Mouse (Mus musculus): ENCODE data around the gene Foxo3.

Gene Foxo3

GRCm38 (mm10) chr10:42249965-42250364 lies 26.6 kb downstream of the Foxo3 start:
- DNase-seq (ENCODE audit: low spot score in 2 of 2), result no peak

- no peak for DNase-seq (ENCODE audit: low spot score in 2 of 2)
These were observed 27.9 kb downstream of the Foxo3 start for GRCm38 (mm10) chr10:42248644-42249043.

DNA sequence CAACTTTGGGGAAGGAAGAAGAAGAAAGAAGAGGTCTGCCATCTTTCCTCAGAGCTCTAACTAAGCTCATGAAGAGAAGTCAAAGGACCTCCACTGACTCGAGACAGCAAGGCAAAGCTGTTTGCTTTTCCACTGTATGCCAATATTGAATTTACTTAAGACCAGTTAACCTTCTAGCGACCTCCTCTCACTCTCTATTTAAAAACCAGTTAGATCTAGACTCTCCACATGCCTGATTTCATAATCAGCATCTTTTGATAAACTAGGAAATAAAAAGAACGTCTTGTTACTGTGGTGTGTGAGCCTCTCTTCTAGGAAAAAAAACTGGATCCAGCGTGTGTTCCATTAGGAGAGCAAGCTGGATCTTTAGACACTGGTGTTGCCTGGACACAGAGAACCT lies 28.4 kb downstream of the Foxo3 start:
- no peak for DNase-seq (ENCODE audit: low spot score in 2 of 2)

DNA sequence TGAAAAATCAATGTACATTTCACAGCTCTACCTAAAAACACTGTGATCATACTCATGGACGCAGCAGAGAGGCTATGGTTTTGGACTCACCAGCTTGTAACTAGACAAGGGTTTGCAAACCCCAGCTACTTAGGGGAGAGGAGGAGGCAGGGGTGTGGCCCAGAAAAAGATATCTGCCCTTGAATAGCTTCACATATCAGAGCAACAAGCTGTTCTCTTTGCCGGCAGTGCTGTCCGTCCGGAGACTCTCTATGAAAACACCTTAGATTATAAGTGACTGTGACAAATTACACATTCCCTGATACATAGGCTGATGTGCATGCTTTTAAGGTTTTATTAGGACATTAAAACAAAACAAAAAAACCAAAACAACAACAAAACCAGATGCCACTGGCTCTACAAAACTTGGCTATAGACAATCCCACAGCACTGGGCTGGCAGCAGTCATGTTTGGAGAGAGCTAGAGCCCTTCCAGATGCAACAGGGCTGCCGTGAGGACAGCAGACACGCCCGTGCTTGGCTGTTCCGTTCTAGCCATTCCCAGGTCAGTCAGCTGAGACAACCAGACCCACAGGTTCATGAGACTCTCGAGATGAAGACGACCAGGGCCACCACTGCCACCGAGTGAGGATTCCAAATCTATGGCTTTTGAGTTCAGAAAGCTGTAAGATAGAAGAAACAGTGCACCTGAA lies 29.3 kb downstream of the Foxo3 start:
- DNase-seq (ENCODE audit: low spot score in 2 of 2), result no peak

DNA sequence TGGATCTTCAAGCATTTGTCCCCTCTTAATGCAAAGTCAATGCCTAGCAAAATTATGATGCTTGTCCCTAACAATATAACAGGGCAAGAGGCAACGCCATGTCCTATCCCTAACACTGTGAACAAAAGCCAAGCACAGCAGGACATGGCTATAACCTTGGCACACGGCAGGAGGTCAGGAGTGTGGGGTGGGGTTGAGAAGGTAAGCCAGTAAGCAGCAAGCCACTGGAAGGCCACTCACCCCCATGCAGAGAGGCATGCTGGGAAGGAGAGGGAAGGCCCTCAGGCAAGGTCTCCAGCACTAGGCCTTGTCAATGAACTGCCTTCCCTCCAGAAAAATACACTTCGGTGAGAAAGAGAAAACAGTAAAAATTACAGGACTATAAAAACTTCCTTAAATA lies 30.1 kb downstream of the Foxo3 start:
- DNase-seq (ENCODE audit: low spot score in 2 of 2), result no peak

- DNase-seq (ENCODE audit: low spot score in 2 of 2), result no peak
These were observed 30.9 kb downstream of the Foxo3 start for GRCm38 (mm10) chr10:42245636-42246035.

GRCm38 (mm10) chr10:42245256-42245601 lies 31.3 kb downstream of the Foxo3 start:
- no peak for DNase-seq (ENCODE audit: low spot score in 2 of 2)

GRCm38 (mm10) chr10:42244420-42245255 lies 31.9 kb downstream of the Foxo3 start:
- DNase-seq (ENCODE audit: low spot score in 2 of 2), result no peak

DNA sequence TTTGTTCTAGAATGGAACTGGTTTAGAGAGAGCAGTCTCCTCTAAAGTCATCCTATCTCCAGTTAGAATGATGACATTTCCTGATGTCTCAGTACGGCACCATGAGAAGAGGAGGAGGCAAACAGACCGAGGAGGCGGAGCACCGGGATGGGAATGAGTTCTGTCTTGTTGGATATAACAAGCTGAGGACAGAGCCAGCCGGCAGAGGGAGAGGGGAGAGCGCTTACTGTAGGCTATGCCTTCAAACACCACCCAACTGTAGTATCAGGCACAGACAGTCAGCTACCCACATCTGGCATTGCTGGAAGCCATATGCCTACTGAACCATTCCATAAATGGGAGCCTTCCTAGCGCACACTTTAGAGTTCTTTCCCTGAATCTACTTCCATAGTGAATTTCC lies 32.6 kb downstream of the Foxo3 start:
- DNase-seq (ENCODE audit: low spot score in 2 of 2), result no peak

DNA sequence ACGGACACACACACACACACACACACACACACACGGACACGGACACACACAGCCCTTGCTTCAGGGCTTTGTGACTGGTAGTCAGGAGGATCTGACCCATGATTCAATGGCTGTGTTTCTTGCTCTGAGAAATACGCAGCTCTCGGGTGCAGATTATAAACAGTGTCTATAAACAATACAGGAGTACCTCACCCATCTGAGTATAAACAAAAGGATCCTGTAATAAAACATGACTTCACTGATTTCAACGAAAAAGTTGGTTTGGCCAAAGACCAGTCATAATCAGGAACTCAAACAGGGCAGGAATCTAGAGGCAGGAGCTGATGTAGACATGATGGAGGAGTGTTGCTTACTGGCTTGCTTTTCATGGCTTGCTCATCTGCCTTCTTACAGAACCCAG lies 34.1 kb downstream of the Foxo3 start:
- DNase-seq (ENCODE audit: low spot score in 2 of 2), result no peak

DNA sequence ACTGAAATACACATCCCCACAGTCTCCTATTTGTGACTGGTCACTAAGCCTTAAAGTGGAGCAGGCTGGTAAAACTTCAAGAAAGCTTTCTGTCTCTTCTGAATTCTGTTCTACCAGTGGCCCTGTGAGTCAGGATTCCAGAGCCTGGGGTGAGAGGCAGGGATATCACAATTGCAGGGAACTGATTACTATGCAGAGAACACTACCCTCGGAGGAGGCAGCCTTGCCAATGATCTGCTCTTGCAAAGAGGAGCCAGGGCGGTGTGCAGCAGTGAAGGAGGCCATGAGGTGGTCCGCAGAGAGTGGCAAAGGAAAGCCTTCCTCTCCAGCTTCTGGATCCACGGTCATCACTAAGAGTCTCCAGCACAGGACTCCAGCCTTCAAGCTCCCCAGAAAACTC lies 34.8 kb downstream of the Foxo3 start:
- DNase-seq (ENCODE audit: low spot score in 2 of 2), result no peak

- no peak for DNase-seq (ENCODE audit: low spot score in 2 of 2)
These were observed 36.8 kb downstream of the Foxo3 start for GRCm38 (mm10) chr10:42239810-42240111.

DNA sequence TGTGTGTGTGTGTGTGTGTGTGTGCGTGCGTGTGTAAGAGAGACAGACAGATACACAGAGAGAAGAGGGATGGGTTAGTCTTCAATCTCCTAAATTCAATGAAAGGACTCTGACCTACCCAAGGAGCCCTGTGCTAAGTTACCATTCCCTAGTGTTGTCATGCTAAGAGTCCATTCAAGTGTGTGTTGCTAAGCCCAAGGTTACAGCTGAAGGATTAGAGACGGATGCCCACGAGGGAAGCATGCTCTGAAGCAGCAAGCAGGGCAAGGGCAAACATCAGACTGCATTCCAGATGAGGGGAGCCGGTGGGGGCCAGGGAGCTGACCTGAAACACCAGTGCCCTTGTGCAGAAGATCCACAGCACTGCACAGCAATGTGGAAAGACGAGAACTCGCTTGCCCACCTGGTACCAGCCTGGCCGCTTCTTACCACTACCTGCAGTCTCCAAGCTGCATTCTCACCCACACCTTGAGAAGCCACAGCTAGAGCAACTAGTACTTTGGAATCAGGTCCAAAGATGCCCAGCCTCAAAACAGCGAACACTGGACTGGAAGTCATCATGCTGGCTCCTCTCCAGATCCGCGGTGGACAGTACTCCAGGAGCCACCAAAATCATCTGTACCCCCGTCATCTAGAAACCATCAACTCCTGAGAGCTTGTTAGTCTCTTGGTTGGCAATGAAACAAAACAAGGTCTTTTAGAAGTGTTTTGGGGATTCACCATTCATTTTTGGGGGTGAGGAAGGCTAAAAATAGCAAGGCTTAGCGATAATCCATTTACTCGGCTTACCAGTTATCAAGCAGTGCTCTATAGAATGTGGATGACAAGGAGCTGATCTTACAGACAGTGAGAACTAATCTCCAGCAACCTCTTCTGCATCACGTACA lies 37.4 kb downstream of the Foxo3 start:
- DNase-seq (ENCODE audit: low spot score in 2 of 2), result no peak

- no peak for DNase-seq (ENCODE audit: low spot score in 2 of 2)
These were observed 38.3 kb downstream of the Foxo3 start for GRCm38 (mm10) chr10:42238296-42238695.

DNA sequence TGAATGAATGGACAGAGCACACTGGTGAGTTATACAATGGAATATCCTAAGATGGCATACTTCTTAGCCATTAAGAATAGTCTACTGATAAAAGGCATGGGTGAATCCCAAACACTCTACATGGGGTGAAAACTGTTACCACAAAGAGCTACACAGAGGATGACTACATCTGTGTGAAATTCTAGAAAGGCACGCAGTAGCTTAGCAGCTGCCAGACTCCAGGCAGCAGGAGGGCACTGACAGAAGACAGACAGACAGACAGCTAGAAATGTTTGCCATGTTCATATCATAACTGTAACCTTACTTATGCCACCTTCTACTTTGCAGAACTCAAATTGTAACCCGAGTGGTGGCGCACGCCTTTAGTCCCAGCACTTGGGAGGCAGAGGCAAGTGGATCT lies 39.0 kb downstream of the Foxo3 start:
- no peak for DNase-seq (ENCODE audit: low spot score in 2 of 2)

DNA sequence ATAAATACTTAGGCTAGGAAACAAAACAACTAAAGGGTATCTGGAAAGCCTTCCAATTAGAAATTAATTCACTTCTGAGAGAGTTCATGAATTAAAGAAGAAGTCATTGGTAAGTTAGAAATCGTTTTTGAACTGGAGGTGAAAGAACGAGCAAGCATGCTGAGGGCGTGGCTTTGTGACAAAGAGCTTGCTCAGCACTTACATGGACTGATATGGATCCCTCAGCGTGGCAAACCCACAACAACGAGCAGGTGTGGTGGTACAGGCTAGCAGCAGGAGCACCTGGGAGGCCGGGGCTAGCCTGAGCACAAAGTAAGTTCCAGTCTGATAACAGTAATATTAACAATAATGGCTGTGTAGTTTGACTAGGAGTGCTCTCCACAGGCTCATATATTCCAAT lies 41.2 kb downstream of the Foxo3 start:
- no peak for DNase-seq (ENCODE audit: low spot score in 2 of 2)

- DNase-seq (ENCODE audit: low spot score in 2 of 2), result no peak
These were observed 43.6 kb downstream of the Foxo3 start for GRCm38 (mm10) chr10:42232977-42233376.

- no peak for DNase-seq (ENCODE audit: low spot score in 2 of 2)
These were observed 44.7 kb downstream of the Foxo3 start for GRCm38 (mm10) chr10:42231847-42232246.

- DNase-seq (ENCODE audit: low spot score in 2 of 2), result no peak
These were observed 45.4 kb downstream of the Foxo3 start for GRCm38 (mm10) chr10:42231100-42231541.

DNA sequence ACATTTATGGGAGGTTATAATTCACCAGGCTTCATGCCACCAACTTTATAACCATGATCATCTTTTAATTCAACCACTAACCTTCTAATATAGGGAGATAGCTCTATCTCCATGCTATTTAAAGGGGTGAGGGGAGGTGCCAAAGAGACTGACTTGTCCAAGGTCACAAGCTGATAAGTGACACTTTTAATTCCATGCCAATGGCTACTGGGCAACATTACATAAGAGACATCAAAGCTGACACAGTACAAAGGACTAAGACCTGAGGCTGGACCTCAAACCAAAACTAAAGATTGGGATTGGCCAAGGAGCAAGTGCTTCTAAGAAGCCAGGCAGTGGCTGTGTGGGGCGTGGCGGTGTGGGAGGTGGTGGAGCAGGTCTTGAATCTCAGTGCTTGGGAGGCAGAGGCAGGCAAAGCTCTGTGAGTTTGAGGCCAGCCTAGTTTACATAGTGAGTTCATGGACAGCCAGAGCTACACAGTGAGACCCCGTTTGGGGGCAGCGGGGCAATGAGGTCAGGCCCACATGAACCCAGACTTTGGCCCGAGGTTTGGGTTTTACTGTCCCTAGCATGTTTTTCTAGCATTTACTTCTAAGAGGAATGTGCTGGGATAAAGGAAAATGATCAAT lies 46.0 kb downstream of the Foxo3 start:
- DNase-seq (ENCODE audit: low spot score in 2 of 2), result no peak

GRCm38 (mm10) chr10:42227751-42228241 lies 48.8 kb downstream of the Foxo3 start:
- no peak for DNase-seq (ENCODE audit: low spot score in 2 of 2)

DNA sequence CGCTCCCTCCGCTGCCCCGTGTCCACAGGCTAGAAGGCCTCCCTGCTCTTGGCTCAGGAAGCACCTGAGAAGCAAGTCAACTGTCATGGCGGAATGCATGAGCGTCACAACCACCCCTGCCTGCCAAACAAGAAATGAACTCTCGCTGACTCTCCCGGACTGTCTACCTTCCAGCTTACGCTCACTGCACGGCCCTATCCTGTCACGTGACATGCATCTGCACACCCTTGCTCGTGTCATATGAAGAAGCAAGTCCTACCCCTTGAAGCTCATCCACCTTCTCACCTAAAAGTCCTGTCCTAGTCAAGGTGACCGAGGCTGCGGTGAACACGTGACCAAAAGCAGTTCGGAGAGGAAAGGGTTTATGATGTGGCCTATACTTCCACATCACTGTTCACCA lies 50.4 kb downstream of the Foxo3 start:
- DNase-seq (ENCODE audit: low spot score in 2 of 2), result no peak

All from left cerebral cortex, adult 9 months (tissue).